Mouse (Mus musculus) liver, adult 2 months (tissue): ENCODE data around the gene Adamts6.

Source experiments
- CTCF ChIP-seq: fragments of 200-500 bp; IDR thresholded peaks from 2 replicates; pipeline ENCODE4 v1.5.1; 2011; ENCODE audit warnings: low read depth, low read length, control low read depth
- POLR2A ChIP-seq: fragments of 200-500 bp; IDR thresholded peaks from 2 replicates; pipeline ENCODE4 v1.6.1; 2011; ENCODE audit warnings: low read length, control low read depth; ENCODE audit not compliant: insufficient read depth; ENCODE audit errors: extremely low read depth

- TF ChIP-seq POLR2A (no peak), CTCF (no peak)
Measured at GRCm38 (mm10) chr13:104289176-104289575, 1.5 kb downstream of the Adamts6 start.
